Mouse (Mus musculus) MEL (cell line): ENCODE measurements around the gene Lmo1. TPM values are rescaled to one million over a fixed set of nuclear protein-coding genes. Genes with fewer than 3 reads are reported as not detected.
"Not testable (repeated sequence)": the region's sequence is repeated elsewhere in the genome, so short reads cannot be mapped to it uniquely, and the experiment has no call there.

Experiments
- DNase-seq: peaks from one replicate; pipeline ENCODE4 v3.0.0; 2011; ENCODE audit warnings: low read depth, low spot score
- H3K27ac ChIP-seq: 2 replicates; pipeline ENCODE4 v1.5.1; 2012; ENCODE audit warnings: low read depth, mild to moderate bottlenecking, control low read depth, low read length, moderate library complexity; ENCODE audit not compliant: control insufficient read depth
- H3K27me3 ChIP-seq, 2 experiments: fragments of 150-350 bp in 1 of 2; sonication (generic) in 1 of 2; 2 replicates each; pipeline ENCODE4 v1.6.1; 2012; ENCODE audit warnings: low read length in 2 of 2, mild to moderate bottlenecking in 2 of 2, improper control_type of control experiment in 1 of 2, moderate library complexity in 1 of 2; ENCODE audit not compliant: insufficient read depth in 2 of 2, control insufficient read depth in 1 of 2
- H3K36me3 ChIP-seq, 2 experiments: 2 replicates each; pipeline ENCODE4 v1.6.1; 2012 to 2014; ENCODE audit warnings: low read length in 2 of 2, improper control_type of control experiment in 1 of 2, inconsistent platforms in 1 of 2, mild to moderate bottlenecking in 1 of 2; ENCODE audit not compliant: insufficient read depth in 2 of 2, control insufficient read depth in 1 of 2
- H3K4me1 ChIP-seq, 2 experiments: fragments of 150-350 bp in 1 of 2; sonication (generic) in 1 of 2; 2 replicates each; pipeline ENCODE4 v1.6.1; 2012; ENCODE audit warnings: low read length in 2 of 2, improper control_type of control experiment in 1 of 2, mild to moderate bottlenecking in 1 of 2; ENCODE audit not compliant: insufficient read depth in 2 of 2, control insufficient read depth in 1 of 2
- H3K4me3 ChIP-seq, 2 experiments: fragments of 150-350 bp in 1 of 2; sonication (generic) in 1 of 2; 2 replicates each; pipeline ENCODE4 v1.5.1; 2012; ENCODE audit warnings: low read depth in 2 of 2, low read length in 2 of 2, mild to moderate bottlenecking in 2 of 2, moderate library complexity in 2 of 2, control low read depth in 1 of 2, improper control_type of control experiment in 1 of 2; ENCODE audit not compliant: control insufficient read depth in 1 of 2, insufficient read depth in 1 of 2
- H3K79me2 ChIP-seq: 2 replicates; pipeline ENCODE4 v1.6.1; 2012; ENCODE audit warnings: mild to moderate bottlenecking, low read length, moderate library complexity; ENCODE audit not compliant: control insufficient read depth, poor library complexity, insufficient read depth
- H3K9ac ChIP-seq: 2 replicates; pipeline ENCODE4 v1.6.1; 2012; ENCODE audit warnings: low read depth, mild to moderate bottlenecking, control low read depth, low read length, moderate library complexity; ENCODE audit not compliant: control insufficient read depth, poor library complexity, severe bottlenecking
- H3K9me3 ChIP-seq: fragments of 150-350 bp; sonication (generic); replicated peaks from 2 replicates; pipeline ENCODE4 v1.6.1; 2012; ENCODE audit warnings: mild to moderate bottlenecking, low read length, improper control_type of control experiment, moderate library complexity; ENCODE audit not compliant: insufficient read depth
- BHLHE40 ChIP-seq: IDR thresholded peaks from 2 replicates; pipeline ENCODE4 v1.6.1; 2012; ENCODE audit warnings: low read depth, mild to moderate bottlenecking, inconsistent platforms, low read length, improper control_type of control experiment, borderline replicate concordance
- CTCF ChIP-seq, 3 experiments: IDR thresholded peaks in 2 of 3; conservative IDR thresholded peaks in 1 of 3; 2 replicates each; pipeline ENCODE4 v1.5.1; 2011 to 2012; ENCODE audit warnings: low read length in 3 of 3, low read depth in 2 of 3, mild to moderate bottlenecking in 2 of 3, improper control_type of control experiment in 1 of 3, inconsistent platforms in 1 of 3, mixed read lengths in 1 of 3, moderate library complexity in 1 of 3; ENCODE audit not compliant: control insufficient read depth in 1 of 3, insufficient read depth in 1 of 3, poor library complexity in 1 of 3, severe bottlenecking in 1 of 3
- GABPA ChIP-seq: IDR thresholded peaks from 2 replicates; pipeline ENCODE4 v1.6.1; 2012; ENCODE audit warnings: low read depth, mild to moderate bottlenecking, inconsistent platforms, low read length, improper control_type of control experiment, moderate library complexity
- GATA1 ChIP-seq: IDR thresholded peaks from 2 replicates; pipeline ENCODE4 v1.6.1; 2011; ENCODE audit warnings: low read depth, low read length, improper control_type of control experiment
- MAZ ChIP-seq: IDR thresholded peaks from 2 replicates; pipeline ENCODE4 v1.6.1; 2012; ENCODE audit warnings: low read depth, mild to moderate bottlenecking, inconsistent platforms, low read length, improper control_type of control experiment
- NELFE ChIP-seq: IDR thresholded peaks from 2 replicates; pipeline ENCODE4 v1.6.1; 2011; ENCODE audit warnings: low read depth, low read length, improper control_type of control experiment
- POLR2A ChIP-seq, 2 experiments: IDR thresholded peaks; 2 replicates each; pipeline ENCODE4 v1.6.1; 2011 to 2012; ENCODE audit warnings: low read length in 2 of 2, mild to moderate bottlenecking in 2 of 2, control low read depth in 1 of 2, improper control_type of control experiment in 1 of 2, low read depth in 1 of 2, moderate library complexity in 1 of 2; ENCODE audit not compliant: control insufficient read depth in 1 of 2, insufficient read depth in 1 of 2, poor library complexity in 1 of 2
- TBP ChIP-seq: IDR thresholded peaks from 2 replicates; pipeline ENCODE4 v1.8.0; 2011; ENCODE audit warnings: low read depth, low read length, improper control_type of control experiment
- UBTF ChIP-seq: IDR thresholded peaks from 2 replicates; pipeline ENCODE4 v1.6.1; 2012; ENCODE audit warnings: low read depth, mild to moderate bottlenecking, inconsistent platforms, low read length, improper control_type of control experiment, moderate library complexity, borderline replicate concordance; ENCODE audit not compliant: insufficient read depth
- USF1 ChIP-seq: IDR thresholded peaks from 2 replicates; pipeline ENCODE4 v1.6.1; 2014; ENCODE audit warnings: low read depth, mild to moderate bottlenecking, inconsistent platforms, low read length, improper control_type of control experiment, moderate library complexity
- USF2 ChIP-seq, 2 experiments: IDR thresholded peaks; 2 replicates each; pipeline ENCODE4 v1.6.1; 2011 to 2012; ENCODE audit warnings: improper control_type of control experiment in 2 of 2, low read length in 2 of 2, borderline replicate concordance in 1 of 2, inconsistent platforms in 1 of 2, low read depth in 1 of 2, mild to moderate bottlenecking in 1 of 2; ENCODE audit not compliant: insufficient read depth in 1 of 2
- ZC3H11A ChIP-seq: IDR thresholded peaks from 2 replicates; pipeline ENCODE4 v1.6.1; 2012; ENCODE audit warnings: low read depth, mild to moderate bottlenecking, inconsistent platforms, low read length, improper control_type of control experiment
- polyA plus RNA-seq, 2 experiments: library from polyadenylated mRNA; stranded (reverse) in 1 of 2; unstranded in 1 of 2; fragments of >175 nt in 1 of 2; fragments of >200 nt in 1 of 2; gene quantifications; 2 replicates each; pipeline versions ENCODE4 v1.2.1 to v1.2.4; 2012; ENCODE audit warnings: low replicate concordance in 2 of 2, low read depth in 1 of 2; ENCODE audit not compliant: insufficient read length in 2 of 2, insufficient read depth in 1 of 2, missing spikeins in 1 of 2
- total RNA-seq: library from RNA; depleted of rRNA; stranded (reverse); fragments of 300-350 nt; gene quantifications from 2 replicates; pipeline ENCODE4 v1.2.3, GENCODE M21; 2012

The Lmo1 gene
- total and polyA plus RNA-seq, 3 experiments: not detected

DNA sequence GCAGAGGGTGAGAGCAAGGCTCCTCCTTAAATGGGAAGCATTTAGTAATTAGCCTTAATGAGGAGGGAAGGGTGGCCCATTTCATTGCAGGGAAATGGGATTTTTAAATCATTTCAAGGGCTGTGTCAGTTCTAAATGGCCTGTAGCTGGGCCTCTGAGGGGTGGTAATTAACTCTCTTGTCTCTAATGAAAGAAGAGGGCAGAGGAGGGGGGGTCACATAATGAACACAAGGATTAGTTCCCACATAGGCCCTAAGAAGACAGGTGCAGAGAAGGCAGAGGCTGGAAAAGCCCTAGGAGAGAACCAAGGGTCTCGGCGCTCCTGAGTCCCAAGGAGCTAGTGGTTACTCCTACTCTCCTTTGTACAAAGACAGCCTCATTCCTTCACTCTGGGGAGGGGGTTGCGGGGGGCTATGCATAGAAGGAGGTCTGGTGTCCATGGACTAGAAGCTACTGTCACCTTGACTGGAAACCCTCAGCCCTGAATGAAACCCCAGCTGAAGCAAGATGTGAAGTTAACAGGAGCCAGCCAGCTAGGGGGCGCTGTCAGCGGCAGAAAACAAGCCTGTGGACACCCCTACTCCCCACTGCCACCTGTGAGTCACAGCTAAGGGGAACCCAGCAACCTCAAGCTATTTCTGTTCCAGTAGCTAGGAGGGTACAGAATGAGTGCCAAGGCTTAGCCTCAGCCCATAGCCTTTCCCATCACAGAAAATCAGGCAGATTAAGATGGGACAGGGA lies 44.9 kb downstream of the Lmo1 start:
- TF ChIP-seq BHLHE40 (no peak), CTCF (IDR thresholded peaks at IDR 0.05 in 2 of 3, conservative IDR thresholded peaks at IDR 0.05 in 1 of 3; ENCODE audit: control insufficient read depth in 1 of 3, insufficient read depth in 1 of 3, low read depth in 2 of 3, low read length in 3 of 3, poor library complexity in 1 of 3, severe bottlenecking in 1 of 3) (peak in 2 of 3 experiments; percentile 7 to 26; a peak in 2 of 6 replicates)
- TF ChIP-seq, all 39 proteins: peak for 1
- no peaks in the 10 kb centered on the region for H3K36me3 ChIP-seq
- H3K4me1 ChIP-seq: no peaks in the 10 kb centered on the region
- H3K27me3 ChIP-seq: no peaks in the 10 kb centered on the region
- no peak for DNase-seq
- no peaks in the 10 kb centered on the region for H3K79me2 ChIP-seq
- no peak overlapping the region for H3K4me3 ChIP-seq
- H3K9me3 ChIP-seq: no peaks in the 10 kb centered on the region
- H3K9ac ChIP-seq: no peak overlapping the region
- H3K27ac ChIP-seq: no peak overlapping the region

DNA sequence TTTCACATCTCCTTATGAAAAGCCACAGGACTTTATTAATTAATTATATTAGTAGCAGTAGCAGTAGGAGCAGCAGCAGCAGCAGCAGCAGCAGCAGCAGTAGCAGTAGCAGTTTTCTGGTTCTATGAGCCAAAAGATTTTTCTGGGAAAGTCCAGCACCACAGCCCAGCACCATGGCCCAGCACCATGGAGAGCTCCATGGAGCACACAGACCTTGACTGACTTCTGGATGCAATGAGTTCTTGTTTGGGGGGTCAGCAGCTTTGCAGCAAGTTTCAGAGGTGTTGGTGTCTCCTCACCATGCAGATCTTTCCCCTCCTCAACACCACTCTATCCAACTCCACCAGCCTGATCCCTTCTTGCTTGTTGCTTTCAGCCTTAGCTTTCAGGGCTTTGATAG lies 45.6 kb downstream of the Lmo1 start:
- Histone ChIP-seq H3K9me3 (no peaks in the 10 kb centered on the region), H3K9ac (no peak overlapping the region), H3K79me2 (no peaks in the 10 kb centered on the region), H3K4me3 (no peak overlapping the region), H3K4me1 (no peaks in the 10 kb centered on the region), H3K27me3 (no peaks in the 10 kb centered on the region), H3K36me3 (no peaks in the 10 kb centered on the region), H3K27ac (no peak overlapping the region)
- DNase-seq: peak; percentile 48
- no peak for TF ChIP-seq USF2 (IDR thresholded peaks at IDR 0.05; ENCODE audit: borderline replicate concordance in 1 of 2, insufficient read depth in 1 of 2, low read depth in 1 of 2, low read length in 2 of 2)

GRCm38 (mm10) chr7:109115929-109116328 lies 59.1 kb downstream of the Lmo1 start:
- H3K36me3 ChIP-seq: peaks cover 0 to 22% of the 10 kb centered on the region in 2 experiments; a peak in 2 of 4 replicates
- H3K9ac ChIP-seq: peak overlapping the region; percentile 33
- peaks cover 25 to 43% of the 10 kb centered on the region in 2 experiments for H3K4me1 ChIP-seq
- no peaks in the 10 kb centered on the region for H3K27me3 ChIP-seq
- H3K9me3 ChIP-seq: no peaks in the 10 kb centered on the region
- DNase-seq: no peak
- H3K4me3 ChIP-seq: peak overlapping the region; percentile 29 to 58; a peak in 3 of 4 replicates
- TF ChIP-seq CTCF (IDR thresholded peaks at IDR 0.05 in 2 of 3, conservative IDR thresholded peaks at IDR 0.05 in 1 of 3; ENCODE audit: control insufficient read depth in 1 of 3, insufficient read depth in 1 of 3, low read depth in 2 of 3, low read length in 3 of 3, poor library complexity in 1 of 3, severe bottlenecking in 1 of 3) (no peak), GATA1 (no peak), USF1 (no peak), NELFE (no peak), TBP (no peak), POLR2A (IDR thresholded peaks at IDR 0.05; ENCODE audit: control insufficient read depth in 1 of 2, insufficient read depth in 1 of 2, low read depth in 1 of 2, low read length in 2 of 2, poor library complexity in 1 of 2) (no peak), UBTF (no peak), BHLHE40 (no peak), MAZ (no peak), GABPA (no peak), ZC3H11A (no peak)
- H3K79me2 ChIP-seq: no peaks in the 10 kb centered on the region
- H3K27ac ChIP-seq: peak overlapping the region; percentile 46

DNA sequence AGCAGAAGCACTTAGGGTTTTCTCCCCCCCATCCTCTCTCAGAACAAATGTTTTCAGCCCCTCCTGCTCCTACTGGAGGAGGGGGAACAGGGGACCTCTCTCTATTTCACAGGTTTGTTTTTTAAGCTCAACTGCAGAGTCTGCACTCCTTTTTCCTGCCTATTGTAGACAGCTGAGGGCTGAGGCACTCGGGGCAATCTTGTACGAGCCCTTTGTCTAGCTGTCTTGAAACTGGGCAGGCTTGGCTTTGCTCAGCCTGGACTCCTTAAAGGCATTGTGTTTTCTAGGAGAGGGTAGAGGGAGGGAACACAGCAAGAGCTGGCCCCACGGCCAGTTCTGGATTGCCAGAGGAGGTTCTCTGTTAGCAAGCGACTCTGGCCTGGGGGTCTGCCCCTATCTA lies 59.5 kb downstream of the Lmo1 start:
- Histone ChIP-seq H3K36me3 (peaks cover 0 to 26% of the 10 kb centered on the region in 2 experiments; a peak in 2 of 4 replicates), H3K4me1 (peaks cover 27 to 46% of the 10 kb centered on the region in 2 experiments), H3K4me3 (peak overlapping the region; percentile 29 to 58; a peak in 3 of 4 replicates), H3K27ac (peak overlapping the region; percentile 46; the same call in 1 of the 2 replicates), H3K9ac (peak overlapping the region; percentile 33; the same call in 1 of the 2 replicates)
- not testable (repeated sequence) for H3K79me2 ChIP-seq, H3K27me3 ChIP-seq, H3K9me3 ChIP-seq, DNase-seq
